25 mouse cellular contexts compared by ENCODE assay signal in genomic region chr4:8382125-8382417, GRCm38 (mm10).
A peak's percentile ranks its signal among the peaks of the same experiment; 100 is the strongest.
DNase-seq lines count a peak whose midpoint lies in the region; ATAC-seq lines count a peak whose summit lies in the region.
"Had no signal": no experiment of that assay in that cellular context is flagged by ENCODE, and none has a peak within 500 bp of the region (broad histone marks: within the 10 kb centered on the region; RNA-seq: fewer than 3 reads in every experiment).

No protein-coding gene starts in this region.

- 40% methylated on average over 3 of the region's 3 CpGs for WGBS in forebrain, embryonic 10.5 days
- 48% methylated on average over 3 of the region's 3 CpGs for WGBS in forebrain, embryonic 11.5 days
- WGBS in embryonic facial prominence, embryonic 10.5 days = 34% methylated on average over 3 of the region's 3 CpGs
- 18% methylated on average over 3 of the region's 3 CpGs for WGBS in forebrain, embryonic 16.5 days
- WGBS in midbrain, embryonic 15.5 days = 50% methylated on average over 3 of the region's 3 CpGs
- WGBS in heart, embryonic 12.5 days = 61% methylated on average over 3 of the region's 3 CpGs

- H3K4me3 ChIP-seq in forebrain, embryonic 10.5 days = no peak overlapping the region
- H3K4me3 ChIP-seq in forebrain, embryonic 11.5 days (ENCODE audit: low read depth, low read length) = no peak overlapping the region
- H3K4me3 ChIP-seq in embryonic facial prominence, embryonic 10.5 days = no peak overlapping the region
- no peak overlapping the region for H3K4me3 ChIP-seq in forebrain, embryonic 16.5 days (replicated peaks; ENCODE audit: low read length)
- H3K4me3 ChIP-seq in midbrain, embryonic 15.5 days = no peak overlapping the region
- H3K4me3 ChIP-seq in heart, embryonic 12.5 days = no peak overlapping the region
- H3K4me3 ChIP-seq: embryonic facial prominence, embryonic 15.5 days; heart, embryonic 15.5 days; intestine, embryonic 15.5 days; limb, embryonic 12.5 days; myocyte had no signal

- no peaks in the 10 kb centered on the region for H3K9me3 ChIP-seq in forebrain, embryonic 10.5 days
- no peaks in the 10 kb centered on the region for H3K9me3 ChIP-seq in forebrain, embryonic 11.5 days (ENCODE audit: control insufficient read depth, low read length)
- no peaks in the 10 kb centered on the region for H3K9me3 ChIP-seq in embryonic facial prominence, embryonic 10.5 days
- no peaks in the 10 kb centered on the region for H3K9me3 ChIP-seq in forebrain, embryonic 16.5 days (ENCODE audit: control insufficient read depth, low read length)
- H3K9me3 ChIP-seq in midbrain, embryonic 15.5 days = no peaks in the 10 kb centered on the region
- H3K9me3 ChIP-seq in heart, embryonic 12.5 days (replicated peaks) = no peaks in the 10 kb centered on the region
- H3K9me3 ChIP-seq: embryonic facial prominence, embryonic 15.5 days; heart, embryonic 15.5 days; intestine, embryonic 15.5 days; limb, embryonic 12.5 days had no signal

- H3K27me3 ChIP-seq in forebrain, embryonic 10.5 days (ENCODE audit: poor library complexity, severe bottlenecking) = no peaks in the 10 kb centered on the region
- H3K27me3 ChIP-seq in forebrain, embryonic 11.5 days (ENCODE audit: control insufficient read depth, insufficient read depth, low read length) = no peaks in the 10 kb centered on the region
- H3K27me3 ChIP-seq in embryonic facial prominence, embryonic 10.5 days (replicated peaks; ENCODE audit: low read depth, poor library complexity, severe bottlenecking) = 0 out of 2 replicates have a peak, but pooled peaks cover 3% of the 10 kb centered on the region
- H3K27me3 ChIP-seq in forebrain, embryonic 16.5 days (replicated peaks; ENCODE audit: control insufficient read depth, insufficient read depth, low read length) = no peaks in the 10 kb centered on the region
- H3K27me3 ChIP-seq in midbrain, embryonic 15.5 days (replicated peaks) = no peaks in the 10 kb centered on the region
- no peaks in the 10 kb centered on the region for H3K27me3 ChIP-seq in heart, embryonic 12.5 days (replicated peaks)
- H3K27me3 ChIP-seq: embryonic facial prominence, embryonic 15.5 days; heart, embryonic 15.5 days; intestine, embryonic 15.5 days; limb, embryonic 12.5 days had no signal

- ATAC-seq in forebrain, embryonic 11.5 days (replicated peaks; ENCODE audit: low FRiP score) = no peak
- ATAC-seq in forebrain, embryonic 16.5 days = peak; percentile 73
- peak; percentile 40; the same call in 1 of the 2 replicates for ATAC-seq in midbrain, embryonic 15.5 days (replicated peaks)
- ATAC-seq in heart, embryonic 12.5 days (ENCODE audit: insufficient number of reproducible peaks, low FRiP score) = no peak
- ATAC-seq: intestine, embryonic 15.5 days; liver, postnatal 0 days; lung, postnatal 0 days had no signal

- peaks cover 17% of the 10 kb centered on the region for H3K4me1 ChIP-seq in forebrain, embryonic 10.5 days
- H3K4me1 ChIP-seq in forebrain, embryonic 11.5 days (replicated peaks; ENCODE audit: control insufficient read depth, insufficient read depth, low read length) = peaks cover 8% of the 10 kb centered on the region; the same call in 1 of the 2 replicates
- H3K4me1 ChIP-seq in embryonic facial prominence, embryonic 10.5 days = peaks cover 13% of the 10 kb centered on the region; the same call in 1 of the 2 replicates
- 0 out of 2 replicates have a peak, but pooled peaks cover 2% of the 10 kb centered on the region for H3K4me1 ChIP-seq in forebrain, embryonic 16.5 days (replicated peaks; ENCODE audit: control insufficient read depth, insufficient read depth, low read length)
- no peaks in the 10 kb centered on the region for H3K4me1 ChIP-seq in midbrain, embryonic 15.5 days
- H3K4me1 ChIP-seq in heart, embryonic 12.5 days (replicated peaks) = no peaks in the 10 kb centered on the region
- H3K4me1 ChIP-seq: embryonic facial prominence, embryonic 15.5 days; heart, embryonic 15.5 days; intestine, embryonic 15.5 days; limb, embryonic 12.5 days had no signal

- no peak overlapping the region for H3K4me2 ChIP-seq in forebrain, embryonic 11.5 days (ENCODE audit: low read depth, low read length, severe bottlenecking)
- H3K4me2 ChIP-seq in forebrain, embryonic 16.5 days (ENCODE audit: low read length) = no peak overlapping the region
- H3K4me2 ChIP-seq in midbrain, embryonic 15.5 days = no peak overlapping the region
- no peak overlapping the region for H3K4me2 ChIP-seq in heart, embryonic 12.5 days
- H3K4me2 ChIP-seq: embryonic facial prominence, embryonic 15.5 days; heart, embryonic 15.5 days; intestine, embryonic 15.5 days; limb, embryonic 12.5 days; liver, embryonic 11.5 days had no signal

- no peaks in the 10 kb centered on the region for H3K36me3 ChIP-seq in forebrain, embryonic 10.5 days (replicated peaks)
- no peaks in the 10 kb centered on the region for H3K36me3 ChIP-seq in forebrain, embryonic 11.5 days (ENCODE audit: control insufficient read depth, insufficient read depth, low read length)
- H3K36me3 ChIP-seq in embryonic facial prominence, embryonic 10.5 days (replicated peaks) = no peaks in the 10 kb centered on the region
- no peaks in the 10 kb centered on the region for H3K36me3 ChIP-seq in forebrain, embryonic 16.5 days (ENCODE audit: control insufficient read depth, insufficient read depth)
- no peaks in the 10 kb centered on the region for H3K36me3 ChIP-seq in midbrain, embryonic 15.5 days (replicated peaks)
- H3K36me3 ChIP-seq in heart, embryonic 12.5 days = no peaks in the 10 kb centered on the region
- H3K36me3 ChIP-seq: embryonic facial prominence, embryonic 15.5 days; heart, embryonic 15.5 days; intestine, embryonic 15.5 days; limb, embryonic 12.5 days had no signal

- H3K9ac ChIP-seq in forebrain, embryonic 11.5 days (ENCODE audit: low read length) = no peak overlapping the region
- no peak overlapping the region for H3K9ac ChIP-seq in forebrain, embryonic 16.5 days (replicated peaks; ENCODE audit: low read depth, low read length)
- no peak overlapping the region for H3K9ac ChIP-seq in midbrain, embryonic 15.5 days
- no peak overlapping the region for H3K9ac ChIP-seq in heart, embryonic 12.5 days
- H3K9ac ChIP-seq: embryonic facial prominence, embryonic 15.5 days; heart, embryonic 15.5 days; intestine, embryonic 15.5 days; limb, embryonic 12.5 days; liver, postnatal 0 days had no signal

- intact Hi-C loops in left cerebral cortex, postnatal 4 days (cut with DNase I) = loop anchor here (10.0 kb wide), 2 partner anchors 713 to 753 kb away; no protein-coding TSS in a partner anchor

- no peak for DNase-seq in forebrain, embryonic 10.5 days (ENCODE audit: extremely low spot score, low spot score)
- no peak for DNase-seq in forebrain, embryonic 11.5 days (ENCODE audit: low spot score)
- peak; percentile 11 for DNase-seq in embryonic facial prominence, embryonic 10.5 days (ENCODE audit: low spot score)
- no peak for DNase-seq in frontal cortex, postnatal 14 days (ENCODE audit: low spot score in 2 of 2)
- DNase-seq in left cerebral cortex, postnatal 4 days = no peak
- DNase-seq: adrenal gland, postnatal 14 days; cerebellum, adult 2 months; cerebellum, postnatal 36 days; heart, postnatal 36 days; kidney, adult 8-10 months; kidney, postnatal 10 days; liver, postnatal 0 days; right cerebral cortex, postnatal 14 days had no signal

- H3K27ac ChIP-seq in forebrain, embryonic 10.5 days = 0 out of 2 replicates have a peak overlapping the region, but pooled peaks have one; percentile 11
- no peak overlapping the region for H3K27ac ChIP-seq in forebrain, embryonic 11.5 days (ENCODE audit: low read depth, low read length)
- H3K27ac ChIP-seq in embryonic facial prominence, embryonic 10.5 days (replicated peaks) = no peak overlapping the region
- H3K27ac ChIP-seq in forebrain, embryonic 16.5 days (ENCODE audit: low read length) = no peak overlapping the region
- H3K27ac ChIP-seq in midbrain, embryonic 15.5 days = no peak overlapping the region
- H3K27ac ChIP-seq in heart, embryonic 12.5 days (ENCODE audit: poor library complexity, severe bottlenecking) = no peak overlapping the region
- H3K27ac ChIP-seq: embryonic facial prominence, embryonic 15.5 days; heart, embryonic 15.5 days; intestine, embryonic 15.5 days; limb, embryonic 12.5 days; macrophage; stomach, postnatal 0 days had no signal

Comparison
In these comparisons a context has a peak if more than half of its experiments do, and no peak if none do; other contexts are left out.
1. ATAC-seq: peak in forebrain, embryonic 16.5 days (single experiment) and midbrain, embryonic 15.5 days (single experiment); none in forebrain, embryonic 11.5 days (single experiment) and heart, embryonic 12.5 days (single experiment).